Mouse (Mus musculus): ENCODE data around the gene 0610040J01Rik. TPM values are rescaled to one million over a fixed set of nuclear protein-coding genes. Genes with fewer than 3 reads are reported as not detected.
"Not testable (repeated sequence)": the region's sequence is repeated elsewhere in the genome, so short reads cannot be mapped to it uniquely, and the experiment has no call there.

Gene 0610040J01Rik
- polyA plus RNA-seq, 1 experiment from 2014 or later = 7.1 TPM

GRCm38 (mm10) chr5:63891241-63891640 lies 79.1 kb downstream of the 0610040J01Rik start:
- no peaks in the 10 kb centered on the region for H3K9me3 ChIP-seq
- DNase-seq (ENCODE audit: low spot score) = no peak
- H3K27me3 ChIP-seq (ENCODE audit: insufficient read depth, poor library complexity, severe bottlenecking) = no peaks in the 10 kb centered on the region
- no peaks in the 10 kb centered on the region for H3K36me3 ChIP-seq
- 84% methylated on average over 4 of the region's 4 CpGs for WGBS
- H3K4me1 ChIP-seq = no peaks in the 10 kb centered on the region
- H3K4me3 ChIP-seq = no peak overlapping the region
- H3K27ac ChIP-seq = no peak overlapping the region

GRCm38 (mm10) chr5:63891912-63892311 lies 79.7 kb downstream of the 0610040J01Rik start:
- H3K36me3 ChIP-seq = no peaks in the 10 kb centered on the region
- H3K27me3 ChIP-seq (ENCODE audit: insufficient read depth, poor library complexity, severe bottlenecking) = no peaks in the 10 kb centered on the region
- H3K4me3 ChIP-seq = no peak overlapping the region
- no peak overlapping the region for H3K27ac ChIP-seq
- WGBS = 81% methylated on average over 6 of the region's 6 CpGs
- no peaks in the 10 kb centered on the region for H3K9me3 ChIP-seq
- DNase-seq (ENCODE audit: low spot score) = no peak
- no peaks in the 10 kb centered on the region for H3K4me1 ChIP-seq

- 87% methylated on average over 5 of the region's 5 CpGs for WGBS
- not testable (repeated sequence) for H3K4me3 ChIP-seq; H3K36me3 ChIP-seq; H3K4me1 ChIP-seq; DNase-seq (ENCODE audit: low spot score); H3K27me3 ChIP-seq (ENCODE audit: insufficient read depth, poor library complexity, severe bottlenecking); H3K9me3 ChIP-seq; H3K27ac ChIP-seq
Measured at GRCm38 (mm10) chr5:63897001-63897819, 85.0 kb downstream of the 0610040J01Rik start.

- WGBS = 74% methylated on average over 3 of the region's 3 CpGs
- no peak for DNase-seq (ENCODE audit: low spot score)
- no peaks in the 10 kb centered on the region for H3K4me1 ChIP-seq
- H3K4me3 ChIP-seq = no peak overlapping the region
- no peaks in the 10 kb centered on the region for H3K36me3 ChIP-seq
- no peaks in the 10 kb centered on the region for H3K27me3 ChIP-seq (ENCODE audit: insufficient read depth, poor library complexity, severe bottlenecking)
- no peak overlapping the region for H3K27ac ChIP-seq
- H3K9me3 ChIP-seq = no peaks in the 10 kb centered on the region
Measured at GRCm38 (mm10) chr5:63897820-63898110, 85.6 kb downstream of the 0610040J01Rik start.

GRCm38 (mm10) chr5:63903329-63903728 lies 91.2 kb downstream of the 0610040J01Rik start:
- no peak overlapping the region for H3K4me3 ChIP-seq
- WGBS = 62% methylated on average over 3 of the region's 3 CpGs
- no peak for DNase-seq (ENCODE audit: low spot score)
- H3K9me3 ChIP-seq = no peaks in the 10 kb centered on the region
- H3K27me3 ChIP-seq (ENCODE audit: insufficient read depth, poor library complexity, severe bottlenecking) = peaks cover 29% of the 10 kb centered on the region; the same call in 1 of the 2 replicates
- no peaks in the 10 kb centered on the region for H3K36me3 ChIP-seq
- no peaks in the 10 kb centered on the region for H3K4me1 ChIP-seq
- H3K27ac ChIP-seq = no peak overlapping the region

GRCm38 (mm10) chr5:63906149-63907093 lies 94.3 kb downstream of the 0610040J01Rik start:
- no peak overlapping the region for H3K27ac ChIP-seq
- H3K36me3 ChIP-seq = no peaks in the 10 kb centered on the region
- peak; percentile 80 for DNase-seq (ENCODE audit: low spot score)
- no peaks in the 10 kb centered on the region for H3K9me3 ChIP-seq
- H3K4me3 ChIP-seq = no peak overlapping the region
- H3K4me1 ChIP-seq = no peaks in the 10 kb centered on the region
- WGBS = 43% methylated on average over 13 of the region's 13 CpGs
- H3K27me3 ChIP-seq (ENCODE audit: insufficient read depth, poor library complexity, severe bottlenecking) = peaks cover 46% of the 10 kb centered on the region; the same call in 1 of the 2 replicates

- Histone ChIP-seq H3K4me3 (no peak overlapping the region), H3K36me3 (no peaks in the 10 kb centered on the region), H3K27me3 (ENCODE audit: insufficient read depth, poor library complexity, severe bottlenecking) (peaks cover 48% of the 10 kb centered on the region; the same call in 1 of the 2 replicates), H3K4me1 (no peaks in the 10 kb centered on the region), H3K27ac (no peak overlapping the region), H3K9me3 (no peaks in the 10 kb centered on the region)
- no peak for DNase-seq (ENCODE audit: low spot score)
- WGBS = 62% methylated on average over 4 of the region's 4 CpGs
Measured at GRCm38 (mm10) chr5:63907513-63907912, 95.3 kb downstream of the 0610040J01Rik start.

- WGBS = 85% methylated on average over 10 of the region's 10 CpGs
- Histone ChIP-seq H3K4me1 (no peaks in the 10 kb centered on the region), H3K36me3 (0 out of 2 replicates have a peak, but pooled peaks cover 3% of the 10 kb centered on the region)
Measured at GRCm38 (mm10) chr5:63910171-63910960, 98.2 kb downstream of the 0610040J01Rik start.

GRCm38 (mm10) chr5:63914896-63915295 lies 102.7 kb downstream of the 0610040J01Rik start:
- 51% methylated on average over 1 of the region's 1 CpGs for WGBS
- peaks cover 15% of the 10 kb centered on the region; the same call in 1 of the 2 replicates for H3K27me3 ChIP-seq (ENCODE audit: insufficient read depth, poor library complexity, severe bottlenecking)
- H3K4me1 ChIP-seq = 0 out of 2 replicates have a peak, but pooled peaks cover 6% of the 10 kb centered on the region
- H3K27ac ChIP-seq = no peak overlapping the region
- H3K9me3 ChIP-seq = no peaks in the 10 kb centered on the region
- H3K4me3 ChIP-seq = no peak overlapping the region
- H3K36me3 ChIP-seq = 0 out of 2 replicates have a peak, but pooled peaks cover 3% of the 10 kb centered on the region
- no peak for DNase-seq (ENCODE audit: low spot score)

More at GRCm38 (mm10) chr5:63910171-63910960, 98.2 kb downstream of the 0610040J01Rik start:
- DNase-seq (ENCODE audit: low spot score) = no peak
- Histone ChIP-seq H3K27ac (no peak overlapping the region), H3K4me3 (no peak overlapping the region), H3K27me3 (ENCODE audit: insufficient read depth, poor library complexity, severe bottlenecking) (peaks cover 41% of the 10 kb centered on the region; the same call in 1 of the 2 replicates), H3K9me3 (no peaks in the 10 kb centered on the region)

GRCm38 (mm10) chr5:63916457-63917139 lies 104.4 kb downstream of the 0610040J01Rik start:
- 87% methylated on average over 10 of the region's 10 CpGs for WGBS
- DNase-seq (ENCODE audit: low spot score) = no peak
- no peaks in the 10 kb centered on the region for H3K27me3 ChIP-seq (ENCODE audit: insufficient read depth, poor library complexity, severe bottlenecking)

GRCm38 (mm10) chr5:63918201-63918600 lies 106.0 kb downstream of the 0610040J01Rik start:
- H3K27ac ChIP-seq = no peak overlapping the region
- H3K9me3 ChIP-seq = no peaks in the 10 kb centered on the region
- 65% methylated on average over 4 of the region's 4 CpGs for WGBS
- no peaks in the 10 kb centered on the region for H3K27me3 ChIP-seq (ENCODE audit: insufficient read depth, poor library complexity, severe bottlenecking)
- peaks cover 6% of the 10 kb centered on the region; the same call in 1 of the 2 replicates for H3K4me1 ChIP-seq
- DNase-seq (ENCODE audit: low spot score) = no peak
- H3K4me3 ChIP-seq = no peak overlapping the region
- 0 out of 2 replicates have a peak, but pooled peaks cover 3% of the 10 kb centered on the region for H3K36me3 ChIP-seq

More at GRCm38 (mm10) chr5:63916457-63917139, 104.4 kb downstream of the 0610040J01Rik start:
- Histone ChIP-seq H3K27ac (no peak overlapping the region), H3K4me1 (0 out of 2 replicates have a peak, but pooled peaks cover 6% of the 10 kb centered on the region), H3K9me3 (no peaks in the 10 kb centered on the region), H3K4me3 (no peak overlapping the region), H3K36me3 (0 out of 2 replicates have a peak, but pooled peaks cover 3% of the 10 kb centered on the region)

All from heart, embryonic 10.5 days (tissue).